Mouse (Mus musculus) CD8-positive naive resting alpha-beta T cell, adult 2 months (primary cell): ENCODE measurements around the gene Paqr6.
"Not testable (repeated sequence)": the region's sequence is repeated elsewhere in the genome, so short reads cannot be mapped to it uniquely, and the experiment has no call there.

Experiments used
- DNase-seq, 2 experiments: peaks; one replicate each; pipeline ENCODE4 v3.0.0; 2022; ENCODE audit warnings: low read depth in 2 of 2, low spot score in 2 of 2

Gene Paqr6

DNA sequence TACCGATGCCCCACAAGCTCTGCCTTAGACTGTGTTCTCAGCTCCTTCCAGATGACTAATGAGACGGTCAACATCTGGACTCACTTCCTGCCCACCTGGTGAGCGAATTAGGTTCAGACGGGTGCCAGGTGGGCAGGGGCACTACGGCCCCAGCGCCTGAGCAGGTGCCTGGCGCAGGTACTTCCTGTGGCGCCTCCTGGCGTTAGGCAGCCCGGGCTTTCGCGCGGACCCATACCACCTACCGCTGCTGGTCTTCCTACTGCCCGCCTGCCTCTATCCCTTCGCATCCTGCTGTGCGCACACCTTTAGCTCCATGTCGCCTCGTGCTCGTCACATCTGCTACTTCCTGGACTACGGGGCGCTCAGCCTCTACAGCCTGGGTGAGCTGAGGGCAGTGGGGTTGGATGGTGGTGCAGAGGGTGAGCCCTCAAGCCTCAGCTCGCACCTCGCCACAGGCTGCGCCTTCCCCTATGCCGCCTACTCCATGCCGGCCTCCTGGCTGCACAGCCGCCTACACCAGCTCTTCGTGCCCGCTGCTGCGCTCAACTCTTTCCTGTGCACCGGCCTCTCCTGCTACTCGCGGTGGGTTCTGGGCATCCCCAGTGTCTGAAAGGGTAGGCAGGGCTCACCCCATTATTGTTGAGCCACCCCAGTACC is 1.4 kb downstream of the Paqr6 start:
- DNase-seq = no peak

DNA sequence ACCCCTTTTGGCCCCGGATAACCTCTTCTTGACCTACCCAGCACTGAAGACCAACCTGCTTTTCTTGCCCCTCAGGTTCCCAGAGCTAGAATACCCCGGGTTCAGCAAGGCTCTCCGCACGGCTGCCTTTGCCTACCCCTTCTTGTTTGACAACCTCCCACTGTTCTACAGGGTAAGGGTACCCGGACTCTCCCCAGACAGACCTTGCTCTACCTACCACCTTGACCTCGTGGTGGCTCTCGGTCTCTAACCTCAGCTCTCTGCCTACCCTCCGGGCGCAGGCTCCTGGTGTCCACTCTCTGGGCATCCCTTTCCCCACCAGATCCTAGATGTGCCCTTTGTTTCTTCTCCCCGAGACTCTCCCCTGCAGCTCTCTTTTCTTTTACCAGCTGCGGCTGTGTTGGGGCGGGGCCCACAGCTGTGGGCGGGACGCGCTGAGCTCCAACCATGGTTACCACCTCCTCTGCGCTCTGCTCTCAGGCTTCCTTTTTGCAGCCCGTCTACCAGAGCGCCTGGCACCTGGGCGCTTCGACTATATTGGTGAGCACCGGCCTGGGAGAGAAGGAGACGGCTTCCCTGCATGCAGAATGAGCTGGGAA is 2.5 kb downstream of the Paqr6 start:
- peak; percentile 16 to 31 for DNase-seq

DNA sequence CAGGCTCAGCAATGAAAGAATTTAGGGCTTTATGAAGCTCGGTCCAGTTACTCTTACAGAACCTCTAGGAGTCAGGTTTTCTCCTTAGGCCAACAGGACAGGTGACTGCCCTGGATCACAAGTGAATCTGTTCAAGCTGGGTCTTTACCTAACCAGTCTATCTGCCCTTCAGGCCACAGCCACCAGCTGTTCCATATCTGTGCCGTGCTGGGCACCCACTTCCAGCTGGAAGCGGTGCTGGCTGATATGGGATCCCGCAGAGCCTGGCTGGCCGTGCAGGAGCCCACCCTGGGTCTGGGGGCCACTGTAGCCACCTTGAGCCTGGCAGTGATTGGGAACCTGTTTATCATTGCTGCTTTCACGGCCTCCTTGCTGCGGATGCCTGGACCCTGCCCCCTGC is 3.1 kb downstream of the Paqr6 start:
- not testable (repeated sequence) for DNase-seq

DNA sequence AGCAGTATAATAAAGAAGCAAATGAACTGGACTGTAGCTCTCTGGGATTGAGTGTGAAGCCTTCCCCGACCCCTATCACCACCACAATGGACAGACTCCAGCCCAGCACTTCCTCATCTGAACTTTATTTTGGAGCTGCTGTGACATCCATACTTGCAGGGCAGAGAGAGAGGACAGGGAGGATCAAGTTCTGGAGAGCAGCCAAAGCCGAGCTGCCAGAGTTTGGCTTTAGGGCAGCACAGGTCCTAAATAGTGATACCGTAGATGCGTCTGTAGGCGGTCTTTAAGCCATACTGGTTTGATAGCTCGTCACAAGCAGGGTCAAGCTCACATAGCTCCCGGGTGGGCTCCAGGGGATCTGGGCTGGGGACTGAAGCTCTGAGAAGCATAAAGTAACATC is 4.1 kb downstream of the Paqr6 start:
- not testable (repeated sequence) for DNase-seq

DNA sequence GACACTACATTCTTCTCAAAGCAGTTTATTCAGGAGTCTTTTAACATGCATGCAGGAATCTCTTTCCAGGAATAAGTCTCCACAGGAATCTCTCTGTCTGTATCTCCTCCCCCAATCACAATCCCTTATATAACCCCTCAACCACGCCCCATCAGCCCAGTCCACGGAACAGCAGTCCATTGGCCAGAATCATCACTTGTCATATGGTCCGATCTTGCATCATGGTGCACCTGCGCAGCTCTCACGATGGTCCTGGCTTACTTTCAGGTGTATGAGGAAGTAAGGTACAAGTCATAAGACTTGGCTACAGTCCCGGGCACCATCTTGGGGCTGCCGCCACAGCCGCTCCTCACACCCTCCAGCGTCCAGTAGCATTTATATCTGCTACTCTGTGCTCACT is 8.3 kb downstream of the Paqr6 start, which contains the start of gene Bglap3:
Gene Bglap3 (minus strand): TSS at position 101 of the 400 bp plus-strand sequence.
- DNase-seq = not testable (repeated sequence)

DNA sequence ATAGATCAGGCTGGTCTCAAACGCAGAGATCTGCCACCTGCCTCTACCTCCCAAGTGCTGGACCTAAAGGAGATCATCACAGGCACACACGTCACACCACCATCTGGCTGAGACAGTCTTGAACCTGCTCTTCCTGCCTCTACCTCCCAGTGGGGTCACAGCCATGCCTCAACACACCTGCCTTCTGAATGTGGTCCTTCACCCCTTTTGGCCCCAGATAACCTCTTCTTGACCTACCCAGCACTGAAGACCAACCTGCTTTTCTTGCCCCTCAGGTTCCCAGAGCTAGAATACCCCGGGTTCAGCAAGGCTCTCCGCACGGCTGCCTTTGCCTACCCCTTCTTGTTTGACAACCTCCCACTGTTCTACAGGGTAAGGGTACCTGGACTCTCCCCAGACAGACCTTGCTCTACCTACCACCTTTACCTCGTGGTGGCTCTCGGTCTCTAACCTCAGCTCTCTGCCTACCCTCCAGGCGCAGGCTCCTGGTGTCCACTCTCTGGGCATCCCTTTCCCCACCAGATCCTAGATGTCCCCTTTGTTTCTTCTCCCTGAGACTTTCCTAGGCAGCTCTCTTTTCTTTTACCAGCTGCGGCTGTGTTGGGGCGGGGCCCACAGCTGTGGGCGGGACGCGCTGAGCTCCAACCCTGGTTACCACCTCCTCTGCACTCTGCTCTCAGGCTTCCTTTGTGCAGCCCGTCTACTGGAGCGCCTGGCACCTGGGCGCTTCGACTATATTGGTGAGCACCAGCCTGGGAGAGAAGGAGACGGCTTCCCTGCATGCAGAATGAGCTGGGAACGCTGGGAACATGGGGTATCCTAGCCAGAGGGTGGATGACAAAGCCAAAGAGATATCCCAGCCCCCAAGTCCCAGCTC is 11.6 kb downstream of the Paqr6 start:
- DNase-seq = not testable (repeated sequence)

DNA sequence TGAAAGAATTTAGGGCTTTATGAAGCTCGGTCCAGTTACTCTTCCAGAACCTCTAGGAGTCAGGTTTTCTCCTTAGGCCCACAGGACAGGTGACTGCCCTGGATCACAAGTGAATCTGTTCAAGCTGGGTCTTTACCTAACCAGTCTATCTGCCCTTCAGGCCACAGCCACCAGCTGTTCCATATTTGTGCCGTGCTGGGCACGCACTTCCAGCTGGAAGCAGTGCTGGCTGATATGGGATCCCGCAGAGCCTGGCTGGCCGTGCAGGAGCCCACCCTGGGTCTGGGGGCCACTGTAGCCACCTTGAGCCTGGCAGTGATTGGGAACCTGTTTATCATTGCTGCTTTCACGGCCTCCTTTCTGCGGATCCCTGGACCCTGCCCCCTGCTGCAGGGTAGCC is 12.3 kb downstream of the Paqr6 start:
- not testable (repeated sequence) for DNase-seq

DNA sequence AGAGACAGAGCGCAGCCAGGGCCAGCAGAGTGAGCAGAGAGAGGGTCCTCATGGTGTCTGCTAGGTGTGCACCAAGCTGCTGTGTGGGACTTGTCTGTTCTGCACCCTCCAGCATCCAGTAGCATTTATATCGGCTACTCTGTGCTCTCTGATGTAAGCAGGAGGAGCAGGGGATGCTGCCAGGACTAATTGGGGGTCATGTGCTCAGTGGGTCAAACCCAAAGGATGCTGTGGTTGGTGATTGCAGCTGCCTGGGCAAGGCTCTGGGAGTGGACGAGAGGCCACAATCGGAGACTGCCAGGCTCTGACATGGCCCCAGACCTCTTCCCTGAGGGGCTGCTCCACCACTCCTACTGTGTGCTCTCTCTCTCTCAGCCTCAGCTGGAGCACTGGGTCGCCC is 14.2 kb downstream of the Paqr6 start, which contains the start of gene Bglap2:
Gene Bglap2 (minus strand): TSS at position 101 of the 400 bp plus-strand sequence.
- DNase-seq = not testable (repeated sequence)

DNA sequence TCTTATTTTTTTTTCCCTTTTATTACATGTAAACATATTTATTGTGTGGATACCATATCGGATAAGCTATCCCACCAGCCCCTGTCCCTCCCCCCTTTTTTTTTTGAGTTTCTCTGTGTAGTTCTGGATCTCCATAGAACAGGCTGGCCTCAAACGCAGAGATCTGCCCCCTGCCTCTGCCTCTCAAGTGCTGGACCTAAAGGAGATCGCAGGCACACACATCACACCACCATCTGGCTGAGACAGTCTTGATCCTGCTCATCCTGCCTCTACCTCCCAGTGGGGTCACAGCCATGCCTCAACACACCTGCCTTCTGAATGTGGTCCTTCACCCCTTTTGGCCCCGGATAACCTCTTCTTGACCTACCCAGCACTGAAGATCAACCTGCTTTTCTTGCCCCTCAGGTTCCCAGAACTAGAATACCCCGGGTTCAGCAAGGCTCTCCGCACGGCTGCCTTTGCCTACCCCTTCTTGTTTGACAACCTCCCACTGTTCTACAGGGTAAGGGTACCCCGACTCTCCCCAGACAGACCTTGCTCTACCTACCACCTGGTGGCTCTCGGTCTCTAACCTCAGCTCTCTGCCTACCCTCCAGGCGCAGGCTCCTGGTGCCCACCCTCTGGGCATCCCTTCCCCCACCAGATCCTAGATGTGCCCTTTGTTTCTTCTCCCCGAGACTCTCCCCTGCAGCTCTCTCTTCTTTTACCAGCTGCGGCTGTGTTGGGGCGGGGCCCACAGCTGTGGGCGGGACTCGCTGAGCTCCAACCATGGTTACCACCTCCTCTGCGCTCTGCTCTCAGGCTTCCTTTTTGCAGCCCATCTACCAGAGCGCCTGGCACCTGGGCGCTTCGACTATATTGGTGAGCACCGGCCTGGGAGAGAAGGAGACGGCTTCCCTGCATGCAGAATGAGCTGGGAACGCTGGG is 17.3 kb downstream of the Paqr6 start:
- peak in 1 of 2 experiments; percentile 28 for DNase-seq

DNA sequence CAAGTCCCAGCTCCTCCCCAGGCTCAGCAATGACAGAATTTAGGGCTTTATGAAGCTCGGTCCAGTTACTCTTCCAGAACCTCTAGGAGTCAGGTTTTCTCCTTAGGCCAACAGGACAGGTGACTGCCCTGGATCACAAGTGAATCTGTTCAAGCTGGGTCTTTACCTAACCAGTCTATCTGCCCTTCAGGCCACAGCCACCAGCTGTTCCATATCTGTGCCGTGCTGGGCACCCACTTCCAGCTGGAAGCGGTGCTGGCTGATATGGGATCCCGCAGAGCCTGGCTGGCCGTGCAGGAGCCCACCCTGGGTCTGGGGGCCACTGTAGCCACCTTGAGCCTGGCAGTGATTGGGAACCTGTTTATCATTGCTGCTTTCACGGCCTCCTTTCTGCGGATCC is 18.0 kb downstream of the Paqr6 start:
- not testable (repeated sequence) for DNase-seq

DNA sequence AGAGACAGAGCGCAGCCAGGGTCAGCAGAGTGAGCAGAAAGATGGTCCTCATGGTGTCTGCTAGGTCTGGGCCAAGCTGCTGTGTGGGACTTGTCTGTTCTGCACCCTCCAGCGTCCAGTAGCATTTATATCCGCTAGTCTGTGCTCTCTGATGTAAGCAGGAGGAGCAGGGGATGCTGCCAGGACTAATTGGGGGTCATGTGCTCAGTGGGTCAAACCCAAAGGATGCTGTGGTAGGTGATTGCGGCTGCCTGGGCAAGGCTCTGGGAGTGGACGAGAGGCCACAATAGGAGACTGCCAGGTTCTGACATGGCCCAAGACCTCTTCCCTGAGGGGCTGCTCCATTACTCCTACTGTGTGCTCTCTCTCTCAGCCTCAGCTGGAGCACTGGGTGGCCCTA is 20.0 kb downstream of the Paqr6 start, which contains the start of gene Bglap:
Gene Bglap (minus strand): TSS at position 101 of the 400 bp plus-strand sequence.
- DNase-seq = no peak

DNA sequence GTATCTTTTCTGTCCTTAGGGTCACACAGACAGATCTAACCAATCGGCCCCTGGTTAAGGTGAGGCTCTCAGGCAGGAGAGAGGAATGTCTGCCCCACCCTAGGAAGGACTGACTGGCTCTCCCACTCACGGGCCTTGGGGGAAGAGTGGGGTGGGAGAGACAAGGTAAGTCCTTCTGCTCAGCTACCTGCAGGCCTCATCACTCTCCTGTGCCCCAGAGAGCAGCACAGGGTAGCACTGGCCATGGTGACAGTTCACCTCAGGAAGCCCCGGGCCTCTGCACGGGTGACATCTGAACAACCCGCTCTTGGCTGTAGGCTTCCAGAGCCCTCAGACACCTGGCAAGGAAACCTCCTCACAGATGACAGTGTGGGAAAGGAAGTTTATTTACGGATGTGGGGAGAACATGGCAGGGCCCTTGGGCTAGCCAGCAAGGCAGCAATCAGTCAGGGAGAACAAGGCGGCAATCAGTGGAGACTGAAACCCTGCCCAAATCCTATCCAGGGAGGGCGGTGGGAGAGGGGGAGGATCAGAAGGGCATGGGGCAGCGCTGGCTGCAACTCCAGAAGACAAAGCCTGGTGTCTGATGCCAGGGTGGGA is 29.5 kb downstream of the Paqr6 start:
- no peak for DNase-seq

DNA sequence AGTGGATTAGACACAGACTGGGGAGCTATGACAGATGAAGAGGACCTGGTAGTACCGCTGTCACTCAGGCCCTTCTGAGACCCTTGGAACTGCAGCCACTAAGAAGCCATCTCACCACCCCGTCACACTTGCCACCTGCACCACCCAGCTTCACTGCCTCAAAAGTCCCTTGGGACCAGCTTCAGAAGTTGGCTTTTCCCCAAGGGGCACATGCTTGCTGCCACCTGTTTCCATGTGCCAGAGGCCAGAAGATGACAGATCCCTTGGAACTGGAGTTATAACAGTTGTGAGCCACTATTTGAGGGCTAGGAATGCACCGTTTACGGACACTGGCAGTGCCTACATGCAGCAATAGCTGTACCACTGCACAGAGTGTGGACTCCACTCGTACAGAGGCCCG is 30.9 kb downstream of the Paqr6 start:
- no peak for DNase-seq

DNA sequence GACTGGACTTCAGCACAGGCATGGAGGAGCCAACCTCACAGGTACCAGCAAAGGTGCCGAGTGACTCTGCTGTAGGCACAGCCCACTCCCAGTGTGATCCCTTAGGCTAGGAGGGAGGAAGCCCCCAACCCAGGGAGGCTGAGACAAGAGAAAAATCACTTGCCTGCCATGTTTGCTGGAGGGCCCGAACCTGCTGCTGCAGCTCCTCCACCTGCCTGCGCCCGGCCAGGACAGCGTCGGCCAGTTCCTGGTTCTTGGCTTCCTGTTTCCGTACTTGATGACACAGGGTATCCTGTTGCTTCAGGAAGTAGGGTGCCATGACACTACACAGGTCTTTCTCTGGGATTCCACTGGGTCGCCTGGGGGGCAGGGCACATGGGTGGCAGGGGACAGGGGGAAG is 31.4 kb downstream of the Paqr6 start:
- DNase-seq = no peak

DNA sequence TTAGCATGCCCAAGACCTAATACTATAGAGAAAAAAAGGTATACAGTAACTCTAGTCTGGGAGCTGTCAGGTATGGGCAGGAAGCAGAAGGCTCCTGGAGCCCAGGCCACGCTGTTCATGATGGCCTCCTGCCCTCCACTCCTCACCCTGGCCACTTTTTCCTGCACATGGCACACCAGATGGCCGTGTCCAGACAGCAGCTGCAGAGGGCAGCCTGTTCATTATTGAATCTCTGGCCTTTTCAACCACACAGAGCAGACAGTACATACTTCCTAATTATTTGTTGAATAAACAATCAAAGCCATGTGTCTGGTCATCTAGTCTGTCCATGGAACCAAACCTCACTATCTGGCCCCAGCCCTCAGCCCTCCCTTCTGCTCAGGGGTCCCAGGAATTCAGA is 34.3 kb downstream of the Paqr6 start:
- DNase-seq = no peak

DNA sequence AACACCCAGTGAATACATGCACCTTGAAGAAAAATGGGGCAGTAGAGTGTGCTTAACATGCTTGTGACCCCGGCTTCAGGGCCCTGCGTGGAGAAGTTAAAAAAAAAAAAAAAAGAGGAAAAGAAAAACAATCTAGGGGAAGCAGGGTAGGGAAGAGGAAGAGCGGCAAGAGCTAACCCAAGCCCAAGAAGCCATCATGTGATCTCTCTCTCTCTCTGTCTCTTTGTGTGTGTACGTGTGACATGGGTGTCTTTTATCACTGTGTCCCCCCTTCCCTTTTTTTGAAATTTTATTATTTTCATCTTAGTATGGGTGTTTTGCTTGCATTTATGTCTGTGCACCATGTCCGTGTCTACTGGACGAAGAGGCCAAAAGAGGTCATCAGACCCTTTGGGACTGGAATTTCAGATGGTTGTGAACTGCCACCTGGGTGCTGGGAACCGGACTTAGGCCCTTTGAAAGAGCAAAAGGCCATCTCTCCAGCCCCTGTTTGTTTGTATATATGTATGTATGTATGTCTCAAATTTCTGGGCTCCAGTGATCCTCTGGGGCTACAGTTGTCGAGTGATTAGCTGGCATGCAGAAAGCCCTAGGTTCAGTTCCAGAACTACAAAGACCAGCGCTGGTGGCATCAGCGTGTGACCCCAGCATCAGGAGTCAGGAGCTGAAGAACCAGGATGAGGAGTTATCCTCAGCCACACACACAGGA is 39.3 kb downstream of the Paqr6 start:
- DNase-seq = no peak

DNA sequence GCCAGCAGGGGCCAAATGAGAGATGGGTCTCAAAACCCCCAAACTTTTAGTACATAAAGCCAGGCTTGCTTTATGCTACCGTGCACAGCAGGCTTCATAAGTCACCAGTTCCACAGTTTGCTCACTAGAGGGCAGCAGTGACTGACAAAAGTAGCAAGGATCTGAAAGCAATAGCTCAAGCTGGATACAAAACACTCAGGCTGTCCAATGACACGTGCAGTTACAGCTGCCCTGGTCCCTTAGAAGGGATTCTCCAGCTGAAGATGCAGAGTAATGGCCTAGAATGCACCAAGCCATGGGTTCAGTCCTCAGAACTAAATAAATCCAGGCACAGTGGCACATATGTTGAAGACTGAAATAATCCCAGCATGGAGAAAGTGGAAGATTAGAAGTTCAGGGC is 42.7 kb downstream of the Paqr6 start:
- DNase-seq = peak; percentile 59 to 66

DNA sequence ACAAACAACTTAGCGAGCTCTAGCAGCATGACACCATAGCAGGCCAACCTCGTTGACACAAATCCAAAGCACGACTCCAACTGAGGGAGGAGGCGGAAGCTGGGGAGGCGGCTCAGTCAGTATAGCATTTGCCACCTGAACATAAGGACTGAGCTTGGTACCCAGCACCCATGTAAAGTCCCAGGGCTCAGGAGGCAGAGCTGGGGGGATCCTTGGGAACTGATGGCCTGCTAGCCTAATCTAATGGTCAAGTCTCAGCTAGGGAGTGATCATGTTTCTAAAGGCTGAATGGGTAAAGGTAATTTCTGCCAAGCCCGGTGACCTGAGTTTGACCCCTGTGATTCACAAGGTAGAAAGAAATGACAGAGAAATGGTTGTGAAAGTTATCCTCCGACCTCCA is 43.1 kb downstream of the Paqr6 start:
- no peak for DNase-seq

DNA sequence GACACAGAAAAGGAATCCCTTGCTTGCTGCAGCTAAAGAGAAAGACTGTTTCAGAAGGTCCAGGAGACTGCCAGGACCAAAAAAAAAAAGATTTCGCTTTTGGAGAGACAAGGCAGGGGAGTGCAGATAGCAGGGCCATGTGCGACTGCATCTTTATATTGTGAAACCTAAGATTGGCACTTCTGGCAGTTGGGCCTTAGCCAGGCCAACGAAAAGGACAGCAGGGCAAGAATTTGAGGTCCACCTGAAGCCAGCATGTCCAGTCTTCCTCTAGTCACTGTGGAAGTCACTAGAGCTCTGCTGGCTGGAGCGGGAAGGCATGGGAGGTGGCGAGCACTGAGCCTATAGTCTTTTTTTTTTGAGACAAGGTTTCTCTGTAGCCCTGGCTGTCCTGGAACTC is 44.6 kb downstream of the Paqr6 start:
- no peak for DNase-seq
